Comparison of ENCODE assay signal across 8 mouse cellular contexts in genomic region chr5:63811819-63812508, GRCm38 (mm10). TPM values are rescaled to one million over a fixed set of nuclear protein-coding genes. Genes with fewer than 3 reads are reported as not detected.
A peak's percentile ranks its signal among the peaks of the same experiment; 100 is the strongest.
DNase-seq lines count a peak whose midpoint lies in the region; ATAC-seq and TF ChIP-seq lines count a peak whose summit lies in the region.

TSS of gene 0610040J01Rik (plus strand) at chr5:63812363.

- peaks cover 5% of the 10 kb centered on the region for H3K4me1 ChIP-seq in E14TG2a.4 (replicated peaks; ENCODE audit: low read depth, low read length)
- 0 out of 2 replicates have a peak, but pooled peaks cover 8% of the 10 kb centered on the region for H3K4me1 ChIP-seq in forebrain, embryonic 15.5 days
- peaks cover 3% of the 10 kb centered on the region for H3K4me1 ChIP-seq in liver, embryonic 16.5 days (ENCODE audit: control insufficient read depth, low read depth, low read length)
- H3K4me1 ChIP-seq in neural tube, embryonic 14.5 days (ENCODE audit: control insufficient read depth, insufficient read depth, low read length) = no peaks in the 10 kb centered on the region
- H3K4me1 ChIP-seq in testis, adult 2 months (ENCODE audit: control insufficient read depth, insufficient read depth, low read length) = peaks cover 8% of the 10 kb centered on the region

- H3K27ac ChIP-seq in forebrain, embryonic 15.5 days (replicated peaks) = no peak within 1 kb of the TSS
- peak within 1 kb of the TSS; percentile 47 for H3K27ac ChIP-seq in liver, embryonic 16.5 days (ENCODE audit: low read length)
- no peak within 1 kb of the TSS for H3K27ac ChIP-seq in neural tube, embryonic 14.5 days (ENCODE audit: low read depth, low read length)
- H3K27ac ChIP-seq in testis, adult 2 months (ENCODE audit: control insufficient read depth, insufficient read depth, low read depth, low read length) = no peak within 1 kb of the TSS

- H3K36me3 ChIP-seq in E14TG2a.4 (ENCODE audit: insufficient read depth, low read length) = no peaks in the 10 kb centered on the region
- no peaks in the 10 kb centered on the region for H3K36me3 ChIP-seq in forebrain, embryonic 15.5 days
- no peaks in the 10 kb centered on the region for H3K36me3 ChIP-seq in liver, embryonic 16.5 days (ENCODE audit: control insufficient read depth, insufficient read depth)
- H3K36me3 ChIP-seq in neural tube, embryonic 14.5 days (ENCODE audit: control insufficient read depth, insufficient read depth, low read length) = no peaks in the 10 kb centered on the region
- no peaks in the 10 kb centered on the region for H3K36me3 ChIP-seq in testis, adult 2 months (ENCODE audit: control insufficient read depth, insufficient read depth, low read length)

- DNase-seq in heart, postnatal 25 days (ENCODE audit: low spot score) = peak; percentile 24
- DNase-seq in layer of hippocampus, adult 11-12 months (ENCODE audit: low spot score) = peak; percentile 76

- intact Hi-C loops in heart, postnatal 25 days (cut with DNase I) = loop anchor here (1.0 to 5.0 kb wide), 2 partner anchors 74 to 260 kb away; no protein-coding TSS in a partner anchor

- peak within 1 kb of the TSS; percentile 47 for H3K9ac ChIP-seq in forebrain, embryonic 15.5 days (replicated peaks)
- H3K9ac ChIP-seq in liver, embryonic 16.5 days (ENCODE audit: low read depth, low read length) = peak within 1 kb of the TSS; percentile 61
- H3K9ac ChIP-seq in neural tube, embryonic 14.5 days (replicated peaks; ENCODE audit: low read depth, low read length) = peak within 1 kb of the TSS; percentile 37

- WGBS in forebrain, embryonic 15.5 days = 2% methylated on average over 42 of the region's 42 CpGs
- 3% methylated on average over 42 of the region's 42 CpGs for WGBS in liver, embryonic 16.5 days (ENCODE audit: insufficient replicate concordance)
- 3% methylated on average over 42 of the region's 42 CpGs for WGBS in neural tube, embryonic 14.5 days

- H3K4me3 ChIP-seq in E14TG2a.4 (replicated peaks; ENCODE audit: low read length) = peak within 1 kb of the TSS; percentile 81
- peak within 1 kb of the TSS; percentile 51 for H3K4me3 ChIP-seq in forebrain, embryonic 15.5 days
- H3K4me3 ChIP-seq in liver, embryonic 16.5 days (ENCODE audit: low read depth, low read length) = peak within 1 kb of the TSS; percentile 63
- peak within 1 kb of the TSS; percentile 51 for H3K4me3 ChIP-seq in neural tube, embryonic 14.5 days (ENCODE audit: low read depth, low read length)
- H3K4me3 ChIP-seq in testis, adult 2 months (ENCODE audit: control insufficient read depth, low read depth, low read length) = peak within 1 kb of the TSS; percentile 39

- H3K27me3 ChIP-seq in E14TG2a.4 (ENCODE audit: insufficient read depth, low read length) = peaks cover 55% of the 10 kb centered on the region
- H3K27me3 ChIP-seq in forebrain, embryonic 15.5 days = 0 out of 2 replicates have a peak, but pooled peaks cover 4% of the 10 kb centered on the region
- peaks cover 13% of the 10 kb centered on the region for H3K27me3 ChIP-seq in liver, embryonic 16.5 days (ENCODE audit: control insufficient read depth, insufficient read depth, low read depth, low read length)
- H3K27me3 ChIP-seq in neural tube, embryonic 14.5 days (ENCODE audit: control insufficient read depth, insufficient read depth, low read length) = peaks cover 4% of the 10 kb centered on the region; the same call in 1 of the 2 replicates
- H3K27me3 ChIP-seq in testis, adult 2 months (ENCODE audit: control insufficient read depth, insufficient read depth, low read length) = peaks cover 2% of the 10 kb centered on the region; the same call in 1 of the 2 replicates

- peak; percentile 56 for ATAC-seq in cerebellum, adult (ENCODE audit: insufficient number of reproducible peaks, low FRiP score, low TSS enrichment)
- ATAC-seq in forebrain, embryonic 15.5 days (replicated peaks) = peak; percentile 93
- ATAC-seq in liver, embryonic 16.5 days (ENCODE audit: low read depth) = peak; percentile 93
- peak; percentile 94 for ATAC-seq in neural tube, embryonic 14.5 days (ENCODE audit: low read depth)

- TF ChIP-seq POLR2A in testis, adult 2 months (IDR thresholded peaks at IDR 0.05; ENCODE audit: control insufficient read depth, low read depth, low read length) = no peak

- peak; percentile 59 for TF ChIP-seq CTCF in E14TG2a.4 (conservative IDR thresholded peaks at IDR 0.05; ENCODE audit: low read length)
- peak; percentile 24; the same call in 1 of the 2 replicates for TF ChIP-seq CTCF in testis, adult 2 months (IDR thresholded peaks at IDR 0.05; ENCODE audit: control insufficient read depth, insufficient read depth, insufficient replicate concordance, low read depth, low read length)

- H3K4me2 ChIP-seq in forebrain, embryonic 15.5 days (replicated peaks) = peak within 1 kb of the TSS; percentile 97
- H3K4me2 ChIP-seq in liver, embryonic 16.5 days (ENCODE audit: low read depth, low read length) = peak within 1 kb of the TSS; percentile 70
- peak within 1 kb of the TSS; percentile 97 for H3K4me2 ChIP-seq in neural tube, embryonic 14.5 days (ENCODE audit: low read depth, low read length)

- H3K9me3 ChIP-seq in E14TG2a.4 (ENCODE audit: low read length) = peaks cover 14% of the 10 kb centered on the region; the same call in 1 of the 2 replicates
- no peaks in the 10 kb centered on the region for H3K9me3 ChIP-seq in forebrain, embryonic 15.5 days
- no peaks in the 10 kb centered on the region for H3K9me3 ChIP-seq in liver, embryonic 16.5 days (replicated peaks; ENCODE audit: control insufficient read depth, low read length)
- H3K9me3 ChIP-seq in neural tube, embryonic 14.5 days (ENCODE audit: control insufficient read depth, low read length) = peaks cover 4% of the 10 kb centered on the region; the same call in 1 of the 2 replicates

RNA-seq across cellular contexts. Expression of gene 0610040J01Rik, which starts in this region (rescaled TPM):
- polyA plus RNA-seq in forebrain, embryonic 15.5 days (2015; fragmentation: Nextera tagmentation; extraction: Ambion mirVana) = 3.9 and 4.1 TPM in 2 replicates
- 1 to 10 TPM; 2.1 TPM for total RNA-seq in heart, postnatal 25 days (2021)
- polyA plus RNA-seq in liver, embryonic 16.5 days (2015; fragmentation: Nextera tagmentation; extraction: Ambion mirVana) = 22.7 and 25.6 TPM in 2 replicates
- polyA plus RNA-seq in neural tube, embryonic 14.5 days (2014; fragmentation: Nextera tagmentation; extraction: Ambion mirVana) = 1.5 and 3.6 TPM in 2 replicates
- polyA plus RNA-seq in testis, adult 2 months (2012; rRNA removed) = 0.06 TPM in 1 of 2 replicates, not detected in the other
